Mouse (Mus musculus) C2C12 (cell line): ENCODE measurements around the gene Fxyd4. TPM values are rescaled to one million over a fixed set of nuclear protein-coding genes. Genes with fewer than 3 reads are reported as not detected.

ENCODE experiments used
- H3K27me3 ChIP-seq: one replicate; pipeline ENCODE4 v1.6.1; 2011; ENCODE audit not compliant: control insufficient read depth, insufficient read depth, insufficient read length
- H3K36me3 ChIP-seq: one replicate; pipeline ENCODE4 v1.6.1; 2011; ENCODE audit not compliant: control insufficient read depth, insufficient read depth
- H3K4me3 ChIP-seq: one replicate; pipeline ENCODE4 v1.5.1; 2011; ENCODE audit warnings: mild to moderate bottlenecking, control low read depth; ENCODE audit not compliant: poor library complexity, insufficient read depth, severe bottlenecking
- H3K79me2 ChIP-seq: one replicate; pipeline ENCODE4 v1.6.1; 2011; ENCODE audit not compliant: control insufficient read depth, insufficient read depth
- H3K79me3 ChIP-seq: one replicate; pipeline ENCODE4 v1.6.1; 2011; ENCODE audit warnings: low read depth, control low read depth
- H3ac ChIP-seq: one replicate; pipeline ENCODE3; 2011; ENCODE audit warnings: low read depth; ENCODE audit not compliant: control insufficient read depth, insufficient read length
- CEBPB ChIP-seq: IDR thresholded peaks from one replicate; pipeline ENCODE4 v1.6.1; 2011; ENCODE audit warnings: low read depth, mild to moderate bottlenecking, control low read depth, moderate library complexity
- CTCF ChIP-seq: IDR thresholded peaks from one replicate; pipeline ENCODE4 v1.5.1; 2011; ENCODE audit not compliant: control insufficient read depth, insufficient read depth, insufficient read length
- FOSL1 ChIP-seq: IDR thresholded peaks from one replicate; pipeline ENCODE4 v1.8.0; 2011; ENCODE audit warnings: mild to moderate bottlenecking, low read length; ENCODE audit not compliant: poor library complexity, insufficient read depth, severe bottlenecking
- MAX ChIP-seq: IDR thresholded peaks from one replicate; pipeline ENCODE4 v1.6.1; 2011; ENCODE audit warnings: mild to moderate bottlenecking, control low read depth
- MYOD1 ChIP-seq: IDR thresholded peaks from one replicate; pipeline ENCODE4 v1.6.1; 2011; ENCODE audit warnings: low read depth; ENCODE audit not compliant: control insufficient read depth, insufficient read length
- MYOG ChIP-seq: IDR thresholded peaks from one replicate; pipeline ENCODE4 v1.6.1; 2011; ENCODE audit not compliant: control insufficient read depth, insufficient read length; ENCODE audit errors: extremely low read depth
- USF1 ChIP-seq: IDR thresholded peaks from one replicate; pipeline ENCODE4 v1.6.1; 2011; ENCODE audit warnings: low read depth, mild to moderate bottlenecking, control low read depth, moderate library complexity
- polyA plus RNA-seq: library from polyadenylated mRNA; unstranded; fragments of >200 nt; fragmentation: generic; extraction: Trizol; gene quantifications from one replicate; pipeline ENCODE4 v1.2.1, GENCODE M21; 2012; ENCODE audit warnings: missing spikeins

The Fxyd4 gene
- polyA plus RNA-seq, 1 experiment = 0.75 TPM

DNA sequence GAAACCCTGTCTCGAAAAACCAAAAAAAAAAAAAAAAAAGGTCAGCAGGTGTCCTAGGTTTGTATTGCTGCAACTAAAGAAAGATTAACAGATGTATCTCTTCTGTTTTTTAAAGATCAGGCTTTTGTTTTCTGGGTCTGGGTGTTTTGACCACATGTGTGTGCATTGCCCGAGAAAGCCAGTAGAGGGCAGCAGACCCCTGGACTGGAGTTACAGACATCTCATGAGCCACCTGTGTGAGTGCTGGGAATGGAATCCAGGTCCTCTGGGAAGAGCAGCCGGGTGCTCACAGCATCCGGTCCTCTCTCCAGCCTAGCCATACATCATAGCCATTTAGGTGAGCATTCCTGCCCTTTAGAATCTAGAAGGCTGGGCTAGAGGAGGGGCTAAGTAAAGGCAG is 14.8 kb upstream of the Fxyd4 start:
- no peaks in the 10 kb centered on the region for H3K79me3 ChIP-seq
- TF ChIP-seq USF1 (no peak), FOSL1 (no peak), MAX (no peak), CEBPB (no peak), MYOG (no peak), MYOD1 (no peak), CTCF (no peak)
- H3K79me2 ChIP-seq = no peaks in the 10 kb centered on the region
- H3K4me3 ChIP-seq = no peak overlapping the region
- H3K36me3 ChIP-seq = no peaks in the 10 kb centered on the region
- H3ac ChIP-seq = no peak overlapping the region
- H3K27me3 ChIP-seq = no peaks in the 10 kb centered on the region

DNA sequence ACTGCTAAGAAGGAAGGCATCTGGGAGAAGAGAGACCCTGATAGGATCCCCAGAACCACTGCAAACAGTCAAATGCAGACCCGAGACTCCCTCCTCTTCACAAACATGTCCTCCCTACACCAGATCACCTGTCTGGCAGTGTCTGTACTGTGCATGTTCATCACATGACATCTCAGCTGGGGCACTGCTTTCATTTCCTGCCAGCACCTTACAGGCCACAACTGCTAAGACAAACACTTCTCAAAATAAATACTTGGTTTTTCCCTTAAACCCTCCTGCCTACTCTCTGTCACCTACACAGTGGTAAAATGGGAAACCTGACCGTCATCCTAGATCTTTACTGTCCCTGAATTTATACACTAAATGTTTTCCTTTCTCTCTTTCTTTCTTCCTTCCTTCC is 6.4 kb upstream of the Fxyd4 start:
- peaks cover 3% of the 10 kb centered on the region for H3K36me3 ChIP-seq
- no peaks in the 10 kb centered on the region for H3K79me3 ChIP-seq
- no peaks in the 10 kb centered on the region for H3K79me2 ChIP-seq
- no peaks in the 10 kb centered on the region for H3K27me3 ChIP-seq
- no peak overlapping the region for H3ac ChIP-seq
- TF ChIP-seq CTCF (no peak), USF1 (no peak), FOSL1 (no peak), MYOD1 (no peak), MYOG (no peak), MAX (no peak), CEBPB (no peak)
- no peak overlapping the region for H3K4me3 ChIP-seq

DNA sequence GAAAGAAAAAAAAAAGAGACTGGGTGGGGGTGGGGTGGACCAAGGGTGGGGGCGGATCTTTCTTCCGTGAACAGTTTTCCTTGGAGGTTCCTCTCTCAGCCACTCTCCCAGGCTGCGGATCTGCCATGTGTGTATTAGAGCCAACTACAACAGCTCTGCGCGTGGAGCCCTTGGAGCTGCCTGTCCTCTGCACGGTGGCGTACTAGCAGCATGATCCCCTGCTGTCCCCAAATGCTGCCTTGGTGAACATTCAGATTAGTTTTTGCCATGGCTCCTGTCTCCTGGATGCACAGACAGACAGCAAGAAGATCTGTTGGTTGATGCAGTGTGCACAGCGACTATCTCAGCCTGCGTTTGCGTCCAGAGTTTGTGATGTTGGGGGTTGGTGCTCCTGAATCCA is 5.3 kb upstream of the Fxyd4 start:
- peaks cover 3% of the 10 kb centered on the region for H3K36me3 ChIP-seq
- H3K79me2 ChIP-seq = no peaks in the 10 kb centered on the region
- H3K79me3 ChIP-seq = no peaks in the 10 kb centered on the region
- no peak overlapping the region for H3K4me3 ChIP-seq
- H3ac ChIP-seq = no peak overlapping the region
- H3K27me3 ChIP-seq = no peaks in the 10 kb centered on the region
- TF ChIP-seq MYOG = no peak
- TF ChIP-seq MYOD1 = no peak

DNA sequence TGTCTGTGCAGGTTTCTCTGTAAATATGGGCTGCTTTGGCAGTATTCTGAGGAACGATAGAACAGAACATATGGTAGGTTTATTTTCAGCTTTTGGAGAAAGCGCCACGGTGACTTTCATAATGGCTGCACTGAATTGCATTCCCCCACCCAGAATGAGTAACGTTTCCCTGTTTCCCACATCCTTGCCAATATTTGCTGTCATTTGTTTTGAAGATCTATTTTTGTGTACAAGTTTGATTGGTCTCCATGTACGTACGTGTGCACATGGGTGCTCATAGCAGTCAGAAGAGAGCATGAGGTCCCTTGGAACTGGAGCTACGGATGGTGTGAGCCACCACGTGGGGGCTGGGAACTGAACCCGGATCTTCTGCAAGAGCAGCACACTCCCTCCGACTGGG is 1.5 kb upstream of the Fxyd4 start:
- no peak overlapping the region for H3K4me3 ChIP-seq
- H3K36me3 ChIP-seq = peaks cover 3% of the 10 kb centered on the region
- no peaks in the 10 kb centered on the region for H3K79me2 ChIP-seq
- TF ChIP-seq FOSL1 (no peak), MYOG (no peak), MYOD1 (no peak), CEBPB (no peak), MAX (no peak), USF1 (no peak), CTCF (no peak)
- no peak overlapping the region for H3ac ChIP-seq
- no peaks in the 10 kb centered on the region for H3K79me3 ChIP-seq
- no peaks in the 10 kb centered on the region for H3K27me3 ChIP-seq

DNA sequence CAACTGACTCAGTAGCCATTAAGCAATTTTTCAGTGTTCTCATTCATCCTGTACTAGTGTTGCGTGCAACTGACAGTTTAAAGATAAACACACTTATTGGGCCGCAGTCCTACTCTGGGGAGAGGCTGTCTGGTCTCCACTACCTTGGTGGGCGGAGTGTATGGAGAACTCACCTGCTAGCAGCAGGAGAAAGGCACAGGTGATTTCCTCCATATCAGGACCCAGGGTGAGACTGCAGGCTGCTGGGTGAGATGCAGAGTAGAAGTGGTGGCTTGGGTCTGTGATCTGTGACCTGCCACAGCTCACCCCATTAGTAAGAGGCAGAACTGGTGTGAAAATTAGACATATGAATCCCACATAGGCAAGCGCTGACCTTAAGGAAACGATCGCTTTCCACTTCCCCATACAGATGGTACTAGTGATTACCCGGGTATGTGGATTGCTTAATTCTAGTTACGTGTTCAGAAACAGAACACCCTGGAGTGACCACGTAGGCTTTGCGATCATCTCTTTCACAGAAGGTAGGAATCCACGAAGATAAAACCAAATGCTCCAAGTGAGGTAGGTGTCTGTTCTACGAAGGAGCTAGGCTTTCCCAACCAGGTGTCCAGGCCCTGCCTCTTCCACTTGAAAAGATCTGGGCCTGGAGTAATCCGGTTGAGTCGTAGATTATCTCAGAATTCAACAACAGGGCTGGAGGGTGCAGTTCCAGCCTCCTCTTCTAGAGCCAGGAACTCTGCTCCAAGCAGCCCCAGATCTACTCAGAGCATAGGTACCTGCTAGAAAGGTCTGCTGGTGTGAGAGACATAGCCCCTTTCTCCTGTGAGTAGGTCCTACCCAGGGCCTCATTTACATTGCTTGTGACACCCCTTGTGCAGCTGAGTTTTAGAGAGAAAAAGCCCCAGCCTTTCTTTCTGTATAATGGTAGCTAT is 1.5 kb downstream of the Fxyd4 start:
- no peaks in the 10 kb centered on the region for H3K79me2 ChIP-seq
- peaks cover 4% of the 10 kb centered on the region for H3K36me3 ChIP-seq
- no peak for TF ChIP-seq CTCF
- TF ChIP-seq MAX = no peak
- no peak for TF ChIP-seq MYOG
- no peak for TF ChIP-seq CEBPB
- TF ChIP-seq FOSL1 = no peak
- TF ChIP-seq MYOD1 = no peak
- TF ChIP-seq USF1 = no peak
- no peaks in the 10 kb centered on the region for H3K79me3 ChIP-seq
- no peak overlapping the region for H3ac ChIP-seq
- no peaks in the 10 kb centered on the region for H3K27me3 ChIP-seq
- no peak overlapping the region for H3K4me3 ChIP-seq

DNA sequence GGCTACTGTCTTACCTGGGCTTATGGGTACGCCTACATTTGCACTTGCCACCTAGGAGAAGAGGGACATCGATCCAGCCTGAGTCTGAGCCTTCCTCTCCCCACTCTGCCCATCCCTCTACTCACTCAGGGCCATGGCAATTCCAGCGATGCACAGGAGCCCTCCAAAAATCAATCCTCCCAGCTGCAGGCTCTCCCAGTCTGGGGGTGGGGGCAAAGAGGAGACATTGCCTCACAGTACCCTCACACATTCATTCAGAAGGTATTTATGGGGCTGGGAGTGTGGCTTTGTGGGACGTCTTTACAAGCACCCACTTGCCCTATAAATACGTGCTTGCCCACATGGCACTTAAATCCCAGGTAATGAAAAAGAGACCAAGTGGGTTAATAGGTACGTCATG is 3.2 kb downstream of the Fxyd4 start:
- TF ChIP-seq MYOD1 (no peak), CEBPB (no peak), FOSL1 (no peak), MAX (no peak), MYOG (no peak), USF1 (no peak)
- H3K79me2 ChIP-seq = no peaks in the 10 kb centered on the region
- H3K4me3 ChIP-seq = no peak overlapping the region
- H3ac ChIP-seq = no peak overlapping the region
- no peaks in the 10 kb centered on the region for H3K27me3 ChIP-seq
- peaks cover 2% of the 10 kb centered on the region for H3K79me3 ChIP-seq
- peaks cover 16% of the 10 kb centered on the region for H3K36me3 ChIP-seq
